Mouse (Mus musculus): ENCODE measurements around the gene Tec. TPM values are rescaled to one million over a fixed set of nuclear protein-coding genes. Genes with fewer than 3 reads are reported as not detected.
A peak's percentile ranks its signal among the peaks of the same experiment; 100 is the strongest.

Tec gene
- polyA plus RNA-seq (2015; fragmentation: Nextera tagmentation; extraction: Ambion mirVana): 25.2 and 25.8 TPM in 2 replicates

DNA sequence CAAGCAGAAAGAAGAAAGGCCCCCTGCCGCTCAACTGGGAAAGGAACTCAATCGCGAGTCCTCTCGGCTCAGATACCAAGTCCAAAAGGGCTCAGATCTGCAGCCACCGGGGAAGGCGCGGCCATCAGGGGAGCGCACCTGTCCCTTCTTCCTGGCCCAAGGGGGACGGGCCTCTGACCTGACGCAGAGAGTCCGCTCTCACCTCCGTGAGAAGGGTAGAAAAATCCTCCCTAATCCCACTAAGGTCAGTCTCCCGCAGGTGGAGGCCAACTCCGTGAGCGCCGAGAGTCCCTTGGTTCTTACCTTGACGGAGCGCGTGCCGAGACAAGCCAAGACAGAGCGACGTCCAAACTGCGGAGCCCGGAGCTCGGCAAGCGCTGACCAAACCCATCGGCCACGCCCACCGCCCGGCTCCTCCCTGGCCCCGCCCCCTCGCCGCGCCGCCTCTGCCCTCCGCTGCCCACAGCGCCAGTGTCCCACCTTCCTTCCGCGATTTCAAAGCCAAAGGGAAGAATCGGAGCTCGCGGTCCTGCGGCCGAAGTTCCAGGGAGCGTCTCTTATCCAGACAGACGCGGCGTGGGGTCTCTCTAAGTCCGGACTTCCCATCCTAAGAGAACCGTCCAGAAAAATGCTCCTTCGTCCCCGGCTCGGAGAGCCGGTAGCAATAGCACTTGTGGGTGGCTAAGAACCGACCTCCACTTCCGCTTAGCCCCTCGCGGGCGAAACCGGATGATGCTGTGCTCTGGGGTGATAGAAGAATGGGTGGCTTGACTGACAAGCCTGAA, at the start of gene Tec:
Gene Tec, minus strand, starts transcription at position 393 of the 785 bp plus-strand sequence.
- DNase-seq (ENCODE audit: low spot score): peak; percentile 66

DNA sequence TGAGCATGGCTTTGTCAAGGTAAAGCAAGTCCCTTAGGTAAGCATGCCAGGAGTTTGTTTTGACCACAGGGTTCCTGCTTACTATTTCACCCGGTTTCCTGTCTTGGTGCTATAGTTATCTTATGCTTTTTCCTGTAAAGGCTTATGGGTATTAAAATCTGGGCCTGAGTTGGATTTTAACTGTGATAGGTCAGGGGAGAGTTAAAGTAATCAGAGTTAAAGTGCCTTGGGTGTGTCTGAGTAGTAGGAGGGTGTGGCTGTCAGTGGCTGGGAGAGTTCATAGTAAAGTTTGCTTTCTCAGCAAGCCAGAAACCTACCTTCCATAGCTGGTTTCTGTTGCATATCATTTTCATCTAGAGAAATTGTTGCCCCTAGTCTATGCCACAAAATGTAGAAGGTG, 48.6 kb upstream of the Tec start:
- peak; percentile 14 for DNase-seq (ENCODE audit: low spot score)

DNA sequence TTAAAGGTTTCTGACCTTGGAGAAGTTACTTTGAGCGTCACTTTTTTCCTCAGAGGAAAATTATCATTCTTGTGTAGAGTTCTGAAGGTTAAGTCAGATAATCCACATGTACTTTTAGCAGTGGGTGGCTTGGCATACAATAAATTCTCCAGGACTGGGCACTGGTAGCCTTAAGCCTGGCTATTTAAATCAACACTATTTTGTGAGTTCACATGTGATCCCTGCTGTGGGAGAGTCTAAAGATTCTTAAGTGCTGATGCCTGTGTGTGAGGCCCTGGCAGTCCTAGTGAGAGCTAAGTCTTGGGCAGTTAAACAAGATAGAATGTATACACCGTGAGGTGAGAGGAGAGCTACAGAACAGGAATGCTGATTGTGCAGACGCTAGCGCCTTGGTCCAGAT, 47.8 kb upstream of the Tec start:
- DNase-seq (ENCODE audit: low spot score): no peak

DNA sequence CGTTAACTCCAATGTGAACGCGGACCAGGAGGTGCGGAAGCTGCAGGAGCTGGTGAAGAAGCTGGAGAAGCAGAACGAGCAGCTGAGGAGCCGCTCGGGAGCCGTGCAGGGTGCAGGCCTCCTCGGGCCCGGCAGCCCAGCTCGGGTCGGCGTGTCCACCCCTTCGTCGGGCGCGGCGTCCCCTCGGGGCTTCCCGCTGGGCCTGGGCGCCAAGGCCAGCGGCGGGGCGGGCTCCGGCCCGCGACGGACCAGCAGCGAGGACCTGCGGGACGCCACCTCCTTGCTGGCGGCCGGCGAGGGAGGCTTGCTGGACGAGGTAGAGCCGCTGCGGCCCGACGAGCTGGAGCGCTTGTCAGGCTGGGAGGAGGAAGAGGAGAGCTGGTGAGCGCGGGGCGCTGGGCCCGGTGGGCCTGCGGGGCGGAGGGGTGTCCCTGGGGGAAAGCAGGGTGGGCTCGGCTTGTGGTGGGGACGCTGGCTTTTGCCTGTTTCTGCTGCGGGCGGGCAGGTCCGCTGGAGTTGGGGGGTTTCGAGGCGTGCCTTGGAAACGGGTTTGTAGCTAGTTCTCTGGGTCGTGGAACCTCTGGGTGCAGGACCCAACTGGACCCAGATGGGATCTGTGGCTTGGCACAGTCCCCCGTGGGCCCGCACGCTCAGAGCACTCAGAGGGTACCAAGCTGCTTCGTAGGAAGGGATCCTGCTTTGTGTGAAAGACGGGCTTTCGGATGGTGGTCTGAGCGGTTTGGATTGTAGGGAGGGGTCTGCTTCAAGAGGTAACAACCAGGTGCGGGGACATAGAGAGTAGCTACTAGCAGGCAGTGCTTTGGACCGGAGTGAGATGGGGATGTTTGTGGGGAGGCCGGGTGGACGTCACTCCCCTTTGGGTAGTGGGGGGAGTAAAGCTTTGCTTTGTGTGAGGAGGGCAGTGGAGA, 46.6 kb upstream of the Tec start:
- DNase-seq (ENCODE audit: low spot score): peak; percentile 16

DNA sequence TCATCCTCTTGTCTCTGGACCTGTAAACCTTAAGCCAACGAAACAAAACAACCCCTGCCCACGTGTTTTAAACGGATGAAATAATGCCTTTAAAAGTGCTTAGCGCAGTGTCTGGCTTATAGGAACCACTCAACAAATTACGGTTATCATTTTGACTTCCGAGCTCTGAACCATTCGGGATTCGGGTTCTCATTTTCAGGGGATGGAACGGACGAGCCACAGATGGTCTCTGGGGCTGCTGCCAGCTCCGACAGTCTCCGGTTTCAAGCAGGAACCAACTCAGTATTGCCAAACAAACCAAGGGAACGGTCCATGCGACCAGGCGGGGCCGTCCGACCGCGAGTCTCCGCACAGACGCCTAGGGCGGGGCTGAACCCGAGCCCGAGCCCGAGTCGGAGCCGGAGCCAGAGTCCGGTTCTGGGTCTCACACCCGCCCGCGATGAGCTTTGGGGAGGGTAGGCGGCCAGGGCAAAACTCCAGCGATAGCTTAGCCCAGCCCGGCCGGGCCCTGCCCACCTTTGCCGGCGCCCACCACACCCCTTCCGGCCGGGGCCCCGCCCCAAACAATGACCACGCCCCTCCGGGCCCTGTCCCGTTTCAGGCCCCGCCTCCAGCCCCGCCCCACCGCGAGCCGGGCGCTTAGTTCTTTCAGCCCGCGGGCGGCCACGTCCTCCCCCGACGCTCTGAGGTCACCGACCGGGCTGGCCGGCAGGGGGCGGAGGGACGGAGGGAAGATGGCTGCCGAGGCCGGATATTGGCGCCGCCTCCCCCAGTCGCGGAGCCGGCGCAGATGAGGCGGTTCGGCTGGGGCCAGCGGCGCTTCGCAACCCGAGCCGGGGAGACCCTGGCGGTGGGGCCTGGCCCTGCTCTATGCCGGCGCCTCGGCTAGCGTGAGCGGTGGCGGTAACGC, 45.6 kb upstream of the Tec start, which contains the start of gene Slain2:
Gene Slain2, plus strand, starts transcription at position 657 of the 910 bp plus-strand sequence.
- peak; percentile 95 for DNase-seq (ENCODE audit: low spot score)

DNA sequence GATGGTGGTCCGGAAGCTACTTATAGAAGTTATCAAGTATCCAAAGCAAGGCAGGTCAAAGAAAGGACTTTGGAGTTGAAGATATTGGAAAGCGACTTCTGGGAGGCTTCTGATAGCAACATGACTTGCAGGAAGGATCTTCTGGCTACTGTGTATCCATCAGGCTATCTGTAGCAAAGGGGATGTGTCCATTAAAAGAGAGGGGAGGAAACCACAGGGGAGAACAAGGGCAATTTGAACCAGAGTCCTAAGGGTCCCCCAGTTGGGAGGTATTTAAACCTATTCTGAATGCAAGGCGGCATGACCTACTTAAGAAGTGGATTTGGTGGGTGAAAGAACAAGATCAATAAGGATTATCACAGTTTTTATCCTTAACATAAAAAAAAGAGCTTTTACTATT, 43.0 kb upstream of the Tec start:
- no peak for DNase-seq (ENCODE audit: low spot score)

DNA sequence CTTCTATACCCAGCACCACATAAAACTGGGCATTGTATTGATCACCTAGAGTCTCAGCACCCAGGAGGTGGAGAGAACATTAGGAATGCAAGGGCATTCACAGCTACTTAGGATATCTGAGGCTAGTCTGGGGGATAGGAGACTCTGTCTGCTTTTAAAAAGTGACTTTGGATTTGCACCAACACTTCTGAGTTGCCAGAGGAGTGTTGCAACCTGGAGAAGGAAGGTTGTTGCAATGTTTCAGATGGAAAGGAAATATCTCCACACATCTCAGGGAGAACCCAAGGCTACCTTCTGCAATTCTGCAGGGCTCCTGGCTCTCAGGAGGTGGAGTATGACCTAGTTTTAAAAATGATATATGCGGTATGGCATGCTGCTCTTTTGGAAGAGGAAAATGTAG, 42.1 kb upstream of the Tec start:
- no peak for DNase-seq (ENCODE audit: low spot score)

DNA sequence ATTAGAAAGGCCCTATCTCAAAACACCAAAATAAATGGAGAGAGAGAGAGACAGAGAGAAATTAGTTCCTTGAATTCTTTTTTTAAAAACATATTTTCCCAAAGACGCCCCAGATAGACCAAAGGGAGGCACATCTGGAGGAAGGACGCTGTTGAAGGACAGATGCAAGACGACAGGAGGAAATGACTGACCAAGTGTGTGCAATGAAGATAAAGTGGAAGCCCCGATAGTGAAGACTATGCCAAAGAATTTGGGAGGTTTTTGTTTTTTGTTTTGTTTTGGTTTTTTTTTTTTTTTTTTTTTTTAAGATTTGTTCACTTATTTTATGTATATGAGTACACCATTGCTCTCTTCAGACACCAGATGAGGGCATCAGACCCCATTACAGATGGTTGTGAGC, 41.1 kb upstream of the Tec start:
- no peak for DNase-seq (ENCODE audit: low spot score)

DNA sequence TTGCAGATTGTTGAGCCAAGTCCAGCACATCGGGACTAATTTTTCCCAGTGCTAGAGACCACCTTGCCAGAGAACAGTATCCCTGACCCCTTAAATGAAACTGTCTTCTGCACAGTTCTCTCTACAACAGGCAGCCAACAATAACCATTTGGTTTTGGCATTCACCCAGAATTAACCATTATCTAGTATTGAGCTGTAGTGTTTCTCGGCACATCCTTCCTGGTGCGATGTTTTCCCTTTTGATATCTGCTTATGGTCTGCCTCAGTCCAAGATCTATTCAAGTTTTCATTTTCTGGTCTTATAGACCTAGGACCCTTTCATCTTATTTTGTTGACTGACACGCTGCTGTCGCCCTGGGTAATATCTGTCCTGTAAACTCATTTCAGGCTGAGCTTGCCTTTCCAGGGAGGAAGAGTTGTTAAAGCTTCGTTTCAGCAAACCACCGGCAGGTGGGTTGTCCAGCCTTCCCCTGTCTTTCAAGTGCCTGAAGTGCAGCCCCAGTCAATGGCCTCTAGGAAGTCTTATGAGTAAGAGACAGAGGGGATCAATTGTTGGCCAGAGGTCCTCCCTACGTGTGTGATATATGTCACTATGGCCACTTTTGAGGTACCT, 40.1 kb upstream of the Tec start:
- DNase-seq (ENCODE audit: low spot score): no peak

DNA sequence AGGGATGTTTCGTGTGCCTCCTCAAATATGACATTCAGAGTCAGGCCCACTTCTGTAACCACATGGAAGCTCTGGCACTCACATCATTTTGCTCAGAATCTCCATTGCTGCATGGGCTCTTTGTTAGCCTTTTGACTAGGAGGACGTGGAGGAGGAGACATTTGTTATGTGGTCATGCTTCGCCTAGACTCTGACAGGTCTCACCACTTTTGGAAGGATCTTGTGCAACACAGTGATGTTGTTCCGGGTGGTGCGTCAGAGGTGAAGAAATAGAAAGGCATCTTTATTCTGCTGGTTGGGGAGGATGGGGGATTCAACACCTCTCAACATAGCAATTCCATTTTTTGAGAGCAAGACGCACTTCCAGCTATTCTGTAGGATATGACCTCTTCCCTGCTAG, 39.1 kb upstream of the Tec start:
- DNase-seq (ENCODE audit: low spot score): no peak

DNA sequence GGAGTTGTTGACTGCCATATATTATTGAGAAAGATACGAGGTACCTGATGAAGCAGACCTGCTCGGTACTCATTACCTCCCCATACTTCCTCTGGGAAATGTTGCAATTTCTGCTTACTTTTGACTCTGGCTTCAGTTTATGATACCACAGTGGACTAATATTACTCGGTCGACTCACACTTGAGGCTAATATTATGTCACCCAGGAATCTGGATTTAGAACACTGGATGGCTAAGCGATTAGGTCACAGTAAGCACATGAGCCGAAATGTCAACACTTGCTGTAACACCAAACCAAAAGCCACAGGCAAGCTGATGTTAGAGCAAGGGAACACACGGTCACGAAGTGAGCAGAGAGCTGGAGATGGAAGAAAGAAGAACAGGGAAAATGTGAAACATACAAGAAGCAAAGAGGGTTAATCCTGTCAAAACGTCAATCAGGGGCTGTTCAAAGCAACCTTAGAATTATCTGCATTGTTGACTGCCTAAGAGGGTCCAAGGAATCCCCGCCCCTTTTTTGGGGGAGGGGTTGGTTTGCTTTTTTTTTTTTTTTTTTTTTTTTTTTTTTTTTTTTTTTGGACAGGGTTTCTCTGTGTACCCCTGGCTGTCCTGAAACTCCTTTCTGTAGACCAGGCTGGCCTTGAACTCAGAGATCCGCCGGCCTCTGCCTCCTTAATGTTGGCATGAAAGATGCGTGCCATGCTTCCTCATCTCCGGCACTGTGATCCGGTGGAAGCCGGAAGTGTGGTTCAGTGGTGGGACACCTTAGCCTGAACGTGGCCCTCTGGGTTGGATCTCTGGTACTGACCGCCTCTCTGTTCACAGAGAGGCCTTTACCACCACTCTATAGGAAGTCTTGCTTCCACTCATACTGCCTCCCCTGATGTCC, 36.9 kb upstream of the Tec start:
- no peak for DNase-seq (ENCODE audit: low spot score)

DNA sequence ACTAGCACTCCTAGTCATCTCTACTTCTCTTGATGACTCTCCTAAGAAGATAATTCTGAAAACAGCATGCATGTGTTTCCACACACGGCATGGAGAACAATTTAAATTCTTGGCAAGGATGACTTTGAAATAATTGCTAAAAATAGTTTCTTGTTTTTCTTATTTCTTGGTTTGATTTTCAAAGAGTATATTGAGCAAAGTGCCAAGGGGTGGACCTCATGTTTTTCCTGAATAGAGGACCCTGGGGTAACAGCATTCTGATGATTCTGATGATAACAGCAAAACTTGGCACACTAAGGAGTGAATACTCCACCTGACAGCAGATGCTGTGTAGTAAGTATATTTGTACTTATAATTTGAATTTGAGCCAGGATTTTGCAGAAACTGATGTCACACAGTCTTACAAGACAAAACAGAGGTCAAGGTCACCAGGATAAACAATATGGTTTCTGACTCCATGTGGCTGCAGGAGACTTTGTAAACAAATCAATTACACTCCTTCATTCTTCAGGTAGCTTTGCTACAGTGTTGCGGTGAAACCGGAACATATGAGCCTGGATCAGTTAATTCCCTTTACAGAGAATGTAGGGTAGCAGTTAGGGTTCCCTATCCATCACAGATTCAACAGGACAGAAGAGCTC, 34.7 kb upstream of the Tec start:
- DNase-seq (ENCODE audit: low spot score): no peak

DNA sequence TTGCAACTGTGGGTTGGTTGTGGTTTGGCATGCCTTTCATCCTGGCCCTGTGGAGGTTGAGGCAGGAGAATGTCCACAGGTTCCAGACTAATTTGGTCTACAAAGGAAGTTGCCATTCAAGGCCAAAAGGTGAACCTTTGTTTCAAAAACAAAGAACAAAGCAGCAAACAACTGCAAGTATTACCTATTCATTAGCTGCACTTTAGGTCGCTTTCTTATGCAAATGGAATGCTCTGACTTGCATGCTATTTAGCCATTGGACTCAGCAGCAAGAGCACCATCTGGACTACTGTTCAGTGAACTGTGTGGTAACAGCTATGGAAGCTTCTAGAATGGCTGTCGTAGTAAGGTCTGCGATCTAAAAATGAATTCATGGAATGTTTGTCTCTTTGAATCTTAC, 34.0 kb upstream of the Tec start:
- no peak for DNase-seq (ENCODE audit: low spot score)

DNA sequence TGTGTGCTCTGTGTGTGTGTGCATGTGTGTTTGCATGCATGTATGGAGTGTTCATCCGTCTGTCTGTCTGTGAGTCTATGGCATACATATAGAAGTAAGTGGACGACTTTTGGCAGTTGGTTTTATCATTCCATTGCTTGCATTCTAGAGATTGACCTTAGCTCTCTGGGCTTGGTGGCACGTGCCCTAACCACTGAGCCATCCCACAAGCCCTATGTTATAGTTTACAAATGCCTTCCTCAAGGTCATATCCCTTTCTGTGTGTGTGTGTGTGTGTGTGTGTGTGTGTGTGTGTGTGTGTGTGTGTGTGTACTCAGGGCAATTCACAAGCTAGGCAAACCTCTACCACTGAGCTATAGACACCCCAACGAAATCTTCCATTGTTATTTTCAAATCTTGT, 33.6 kb upstream of the Tec start:
- no peak for DNase-seq (ENCODE audit: low spot score)

DNA sequence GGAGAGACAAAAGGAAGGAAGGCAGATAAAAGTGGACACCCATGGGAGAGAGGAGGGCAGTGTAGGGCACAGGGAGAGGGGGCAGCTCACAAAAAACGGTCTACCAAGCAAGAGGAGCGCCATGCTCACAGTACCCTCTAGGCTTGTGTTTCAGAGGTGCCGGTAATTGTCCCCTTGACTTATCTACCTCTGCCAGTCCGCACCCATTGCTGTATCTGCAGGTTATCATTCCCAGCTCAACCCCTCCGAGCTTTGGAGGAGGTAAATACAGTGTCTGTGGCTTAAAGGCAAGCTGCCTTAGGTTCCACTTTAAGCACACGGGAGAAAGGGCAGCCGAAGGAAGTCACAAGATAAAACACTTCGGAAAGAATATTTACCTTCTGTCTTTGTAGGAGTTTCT, 31.0 kb upstream of the Tec start:
- DNase-seq (ENCODE audit: low spot score): no peak

DNA sequence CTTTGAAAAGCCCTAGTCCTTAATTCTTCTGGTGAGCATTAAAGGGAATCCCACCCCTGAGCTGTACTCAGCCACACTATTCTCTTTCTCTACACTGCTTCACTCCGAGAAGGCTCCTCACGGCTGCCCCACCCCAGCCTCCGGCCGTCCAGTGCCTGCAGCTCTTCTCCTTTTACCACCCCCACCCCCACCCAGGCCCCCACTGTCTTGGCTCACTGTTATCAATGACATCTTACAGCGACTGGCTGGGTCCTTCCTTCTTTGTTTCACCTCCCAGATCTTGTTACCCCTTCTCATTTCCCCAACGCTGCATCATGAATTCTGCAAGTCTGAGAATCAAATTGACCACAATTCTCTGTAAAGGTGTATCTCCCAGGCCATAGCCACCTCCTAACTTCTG, 29.7 kb upstream of the Tec start:
- DNase-seq (ENCODE audit: low spot score): no peak

DNA sequence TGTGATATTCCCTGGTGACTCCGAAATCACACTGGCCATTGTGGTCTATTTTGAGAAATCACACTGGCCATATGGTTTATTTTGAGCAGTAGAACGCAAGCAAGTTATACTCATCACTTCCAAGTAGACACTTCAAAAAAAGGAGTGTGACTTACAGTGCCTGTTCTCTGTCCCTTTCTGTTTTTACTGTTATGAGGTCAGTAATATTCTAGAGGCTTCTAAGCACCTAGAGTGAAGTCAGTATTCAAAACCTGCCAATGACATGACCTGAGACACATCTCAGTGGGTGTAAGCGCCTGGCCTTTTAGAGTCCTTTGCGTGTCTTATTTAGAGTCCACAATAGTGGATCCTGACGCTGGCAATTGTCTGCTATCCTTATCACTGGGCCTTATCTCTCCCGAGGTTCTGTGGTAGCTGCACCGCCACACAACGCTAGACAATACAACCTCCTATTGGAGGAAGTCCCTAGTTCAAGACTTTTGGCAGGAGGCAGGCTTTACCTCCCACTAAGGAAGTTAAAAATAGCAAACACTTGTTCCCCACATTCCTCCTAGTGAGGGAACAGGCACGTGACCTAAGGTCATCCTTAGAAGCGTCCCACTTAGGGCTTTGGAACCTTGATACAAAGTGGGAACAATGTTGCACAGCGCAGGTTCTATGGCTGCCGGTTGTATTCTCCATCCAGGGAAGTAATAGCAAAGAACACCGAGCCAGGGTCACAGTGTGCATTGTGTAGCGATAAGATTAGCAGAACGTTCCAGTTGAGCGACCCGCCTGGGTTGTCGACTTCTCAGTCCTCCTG, 28.4 kb upstream of the Tec start:
- DNase-seq (ENCODE audit: low spot score): no peak

DNA sequence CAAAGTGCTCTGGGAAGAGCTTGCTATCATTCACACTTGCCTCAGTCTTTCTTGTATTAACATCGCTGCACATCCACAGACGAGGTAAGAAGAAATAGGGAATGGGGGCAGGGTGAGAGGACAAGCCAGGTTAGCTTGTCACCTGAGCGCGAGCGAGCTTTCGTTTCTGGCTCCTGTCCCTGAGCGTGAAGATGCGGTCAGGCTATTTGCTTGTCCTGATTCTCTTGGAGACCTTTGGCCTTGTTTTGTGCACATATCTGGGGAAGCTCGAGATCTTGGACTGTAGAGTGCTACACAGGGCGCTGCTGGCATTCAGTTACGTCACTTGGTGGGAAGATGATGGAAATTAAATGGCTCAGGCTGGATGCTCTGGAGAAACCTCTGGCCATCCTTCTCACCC, 27.0 kb upstream of the Tec start:
- no peak for DNase-seq (ENCODE audit: low spot score)

DNA sequence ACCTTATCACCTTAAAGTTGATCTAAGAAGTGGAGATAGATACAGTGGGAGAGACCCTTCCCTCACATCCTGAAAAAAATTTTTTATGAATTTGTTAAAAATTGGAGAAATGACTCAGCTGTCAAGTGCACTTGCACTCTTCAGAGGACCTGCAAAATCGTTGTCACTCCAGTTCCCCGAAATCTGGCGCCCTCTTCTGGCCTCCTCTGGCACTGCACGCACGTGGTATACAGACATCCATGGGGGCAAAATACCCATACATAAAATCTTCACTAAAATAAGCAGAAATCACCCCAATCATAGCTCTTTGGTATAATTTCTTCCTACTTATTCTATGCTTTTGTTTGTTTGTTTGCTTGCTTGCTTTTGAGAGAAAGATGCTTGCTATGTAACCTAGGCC, 25.7 kb upstream of the Tec start:
- DNase-seq (ENCODE audit: low spot score): peak; percentile 41

Measured in thymus, postnatal 0 days (tissue).